Mouse (Mus musculus): ENCODE measurements around the gene Atp11a. TPM values are rescaled to one million over a fixed set of nuclear protein-coding genes. Genes with fewer than 3 reads are reported as not detected.

The Atp11a gene
- total and polyA plus RNA-seq, 3 experiments = 20.9 to 39.7 TPM; not detected in 1

DNA sequence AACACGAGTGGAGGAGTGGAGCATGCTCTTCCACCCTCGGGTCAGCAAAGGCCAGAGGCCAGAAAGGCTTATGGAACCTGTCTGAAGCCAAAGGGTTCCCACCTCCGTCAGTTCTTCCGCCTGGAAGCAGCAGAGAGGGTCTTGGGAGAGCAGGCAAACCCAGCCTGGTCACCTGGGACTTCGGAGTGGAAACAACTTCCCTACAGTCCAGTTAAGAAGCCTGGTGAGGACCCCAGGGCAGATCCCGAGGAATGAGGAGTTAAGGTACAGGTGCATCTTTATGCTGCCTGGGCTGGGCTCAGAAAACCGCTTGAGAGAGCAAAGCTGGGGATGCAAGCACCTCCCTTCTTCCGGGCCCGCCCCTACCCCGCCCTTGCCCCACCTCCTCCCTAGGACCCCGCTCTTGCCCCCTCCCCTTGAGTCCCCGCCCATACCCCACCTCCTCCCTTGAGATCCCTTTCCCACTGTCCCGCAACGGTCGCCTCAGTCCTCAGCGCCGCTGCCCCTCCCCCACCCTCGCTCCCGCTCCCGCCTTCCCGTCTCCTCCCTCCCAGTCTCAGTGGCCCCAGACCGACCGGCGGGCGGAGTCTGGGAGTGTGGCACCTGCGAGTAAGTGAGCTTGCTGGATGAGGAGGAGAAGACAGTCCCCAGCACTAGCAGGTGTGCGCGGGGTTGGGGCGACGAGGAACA lies 116.7 kb downstream of the Atp11a start, which contains the start of gene Mcf2l (continued):
- TF ChIP-seq CTCF (IDR thresholded peaks at IDR 0.05 in 2 of 3, conservative IDR thresholded peaks at IDR 0.05 in 1 of 3; ENCODE audit: control insufficient read depth in 1 of 3, insufficient read depth in 1 of 3, low read depth in 2 of 3, low read length in 3 of 3, poor library complexity in 1 of 3, severe bottlenecking in 1 of 3) = no peak

GRCm38 (mm10) chr8:12874194-12874791 lies 117.5 kb downstream of the Atp11a start:
- no peaks in the 10 kb centered on the region for H3K79me2 ChIP-seq (ENCODE audit: control insufficient read depth, insufficient read depth, low read length, poor library complexity)
- no peak overlapping the region for H3K27ac ChIP-seq (ENCODE audit: control insufficient read depth, low read depth, low read length)
- H3K9me3 ChIP-seq (replicated peaks; ENCODE audit: insufficient read depth, low read length) = no peaks in the 10 kb centered on the region
- peaks cover 7 to 13% of the 10 kb centered on the region in 2 experiments for H3K4me1 ChIP-seq (ENCODE audit: control insufficient read depth in 1 of 2, insufficient read depth in 2 of 2, low read length in 2 of 2)
- no peak overlapping the region for H3K9ac ChIP-seq (ENCODE audit: control insufficient read depth, low read depth, low read length, poor library complexity, severe bottlenecking)
- no peak for TF ChIP-seq HCFC1 (IDR thresholded peaks at IDR 0.05; ENCODE audit: low read depth, low read length)
- no peak for TF ChIP-seq POLR2A (IDR thresholded peaks at IDR 0.05; ENCODE audit: control insufficient read depth in 1 of 2, insufficient read depth in 1 of 2, low read depth in 1 of 2, low read length in 2 of 2, poor library complexity in 1 of 2)
- TF ChIP-seq USF2 (IDR thresholded peaks at IDR 0.05; ENCODE audit: borderline replicate concordance in 1 of 2, insufficient read depth in 1 of 2, low read depth in 1 of 2, low read length in 2 of 2) = no peak
- TF ChIP-seq RAD21 (IDR thresholded peaks at IDR 0.05; ENCODE audit: low read depth, low read length) = no peak
- TF ChIP-seq CHD1 (IDR thresholded peaks at IDR 0.05; ENCODE audit: low read depth, low read length) = no peak
- TF ChIP-seq CHD2 (IDR thresholded peaks at IDR 0.05; ENCODE audit: low read length) = no peak
- no peak for TF ChIP-seq NRF1 (IDR thresholded peaks at IDR 0.05; ENCODE audit: insufficient read depth, low read depth, low read length, poor library complexity, severe bottlenecking)
- no peak for TF ChIP-seq E2F4 (IDR thresholded peaks at IDR 0.05; ENCODE audit: borderline replicate concordance, low read depth, low read length)
- no peak for TF ChIP-seq POLR2AphosphoS2 (IDR thresholded peaks at IDR 0.05; ENCODE audit: low read length)
- no peak for TF ChIP-seq RCOR1 (IDR thresholded peaks at IDR 0.05; ENCODE audit: low read depth, low read length)
- no peak for TF ChIP-seq SMC3 (IDR thresholded peaks at IDR 0.05; ENCODE audit: low read depth, low read length)
- no peak for TF ChIP-seq SIN3A (IDR thresholded peaks at IDR 0.05; ENCODE audit: low read length)
- no peak for TF ChIP-seq MXI1 (IDR thresholded peaks at IDR 0.05; ENCODE audit: low read depth, low read length)
- TF ChIP-seq MYB (IDR thresholded peaks at IDR 0.05; ENCODE audit: low read depth, low read length) = no peak
- TF ChIP-seq ETS1 (IDR thresholded peaks at IDR 0.05; ENCODE audit: low read depth, low read length) = no peak
- TF ChIP-seq MAFK (IDR thresholded peaks at IDR 0.05; ENCODE audit: borderline replicate concordance, low read depth, low read length) = no peak
- TF ChIP-seq EP300 (IDR thresholded peaks at IDR 0.05; ENCODE audit: low read depth in 1 of 2, low read length in 2 of 2) = no peak
- DNase-seq (ENCODE audit: low read depth, low spot score) = peak; percentile 13
- no peaks in the 10 kb centered on the region for H3K27me3 ChIP-seq (ENCODE audit: control insufficient read depth in 1 of 2, insufficient read depth in 2 of 2, low read length in 2 of 2)
- peak overlapping the region; percentile 32 to 94; a peak in 3 of 4 replicates for H3K4me3 ChIP-seq (ENCODE audit: control insufficient read depth in 1 of 2, insufficient read depth in 1 of 2, low read depth in 2 of 2, low read length in 2 of 2)
- peaks cover 0 to under 1% of the 10 kb centered on the region in 2 experiments; a peak in 2 of 4 replicates for H3K36me3 ChIP-seq (ENCODE audit: control insufficient read depth in 1 of 2, insufficient read depth in 2 of 2, low read length in 2 of 2)
